Mouse (Mus musculus): ENCODE results near the gene Pdk2.

GRCm38 (mm10) chr11:95046980-95047680 is 6.0 kb upstream of the Pdk2 start:
- no peak for TF ChIP-seq EP300 (optimal IDR thresholded peaks at IDR 0.05)
- TF ChIP-seq CTCF (IDR thresholded peaks at IDR 0.05; ENCODE audit: low read depth): peak; percentile 96

Measured in stomach, postnatal 0 days (tissue).